Mouse (Mus musculus) hindbrain, embryonic 13.5 days (tissue): Measurements from ENCODE around the gene Fbxl20. TPM values are rescaled to one million over a fixed set of nuclear protein-coding genes. Genes with fewer than 3 reads are reported as not detected.

Experiments
- ATAC-seq: fragments of 200-750 bp; cut with Nextera tagmentation; 2 replicates; pipeline ENCODE4 v1.8.0; 2017; ENCODE audit warnings: moderate TSS enrichment; ENCODE audit not compliant: low FRiP score
- H3K27ac ChIP-seq: fragments of 300-500 bp; sonication (generic); 2 replicates; pipeline ENCODE4 v1.5.1; 2015; ENCODE audit warnings: inconsistent platforms, mild to moderate bottlenecking, moderate library complexity
- H3K27me3 ChIP-seq: fragments of 300-500 bp; sonication (generic); 2 replicates; pipeline ENCODE4 v1.6.1; 2015; ENCODE audit warnings: mild to moderate bottlenecking, inconsistent platforms
- H3K36me3 ChIP-seq: fragments of 300-500 bp; sonication (generic); 2 replicates; pipeline ENCODE4 v1.6.1; 2015; ENCODE audit warnings: mild to moderate bottlenecking, inconsistent platforms
- H3K4me1 ChIP-seq: fragments of 300-500 bp; sonication (generic); replicated peaks from 2 replicates; pipeline ENCODE4 v1.6.1; 2015; ENCODE audit warnings: inconsistent platforms
- H3K4me2 ChIP-seq: fragments of 300-500 bp; sonication (generic); 2 replicates; pipeline ENCODE4 v1.6.1; 2015; ENCODE audit warnings: inconsistent platforms, mild to moderate bottlenecking, moderate library complexity
- H3K4me3 ChIP-seq: fragments of 300-500 bp; sonication (generic); 2 replicates; pipeline ENCODE4 v1.5.1; 2015; ENCODE audit warnings: mild to moderate bottlenecking, inconsistent platforms
- H3K9ac ChIP-seq: fragments of 300-500 bp; sonication (generic); 2 replicates; pipeline ENCODE4 v1.6.1; 2015; ENCODE audit warnings: mild to moderate bottlenecking, inconsistent platforms
- H3K9me3 ChIP-seq: fragments of 300-500 bp; sonication (generic); 2 replicates; pipeline ENCODE4 v1.6.1; 2016; ENCODE audit warnings: inconsistent platforms
- WGBS: fragments of 180-500 bp; shearing (Covaris S2); methylation state at CpG from one replicate; pipeline ENCODE4 v1.1.7; 2015; 5-methylcytosine and 5-hydroxymethylcytosine counted together
- polyA plus RNA-seq: library from polyadenylated mRNA; unstranded; fragments of >200 nt; fragmentation: Nextera tagmentation; extraction: Ambion mirVana; gene quantifications from 2 replicates; pipeline ENCODE4 v1.2.1, GENCODE M21; 2015

Fbxl20 gene
- polyA plus RNA-seq, 1 experiment from 2014 or later, result 26.2 TPM

DNA sequence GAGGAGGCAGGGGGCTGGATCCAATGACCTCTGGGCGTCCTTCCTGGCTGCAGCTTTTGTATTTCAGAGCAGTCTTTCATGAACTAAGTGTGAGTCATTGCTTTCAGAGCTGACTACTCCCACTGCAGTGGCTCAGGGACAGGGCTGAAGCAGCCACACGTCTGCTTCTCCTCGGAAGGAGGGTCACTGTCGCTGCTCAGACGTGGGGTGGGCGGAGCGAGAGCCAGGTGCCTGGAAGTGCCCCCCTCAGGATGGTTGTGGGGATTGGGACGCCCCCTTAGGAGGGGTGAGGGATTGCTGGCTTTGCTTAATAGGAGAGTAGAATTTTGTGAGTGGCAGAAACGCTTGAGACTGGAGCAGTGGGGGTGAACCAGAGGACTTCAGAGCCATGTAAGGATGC, 92.7 kb downstream of the Fbxl20 start:
- ATAC-seq, result no peak
- 29% methylated on average over 9 of the region's 9 CpGs for WGBS
- Histone ChIP-seq H3K4me2 (no peak overlapping the region), H3K4me1 (peaks cover 33% of the 10 kb centered on the region), H3K9me3 (no peaks in the 10 kb centered on the region), H3K36me3 (no peaks in the 10 kb centered on the region), H3K9ac (no peak overlapping the region), H3K27ac (no peak overlapping the region), H3K4me3 (no peak overlapping the region), H3K27me3 (peaks cover 27% of the 10 kb centered on the region)

DNA sequence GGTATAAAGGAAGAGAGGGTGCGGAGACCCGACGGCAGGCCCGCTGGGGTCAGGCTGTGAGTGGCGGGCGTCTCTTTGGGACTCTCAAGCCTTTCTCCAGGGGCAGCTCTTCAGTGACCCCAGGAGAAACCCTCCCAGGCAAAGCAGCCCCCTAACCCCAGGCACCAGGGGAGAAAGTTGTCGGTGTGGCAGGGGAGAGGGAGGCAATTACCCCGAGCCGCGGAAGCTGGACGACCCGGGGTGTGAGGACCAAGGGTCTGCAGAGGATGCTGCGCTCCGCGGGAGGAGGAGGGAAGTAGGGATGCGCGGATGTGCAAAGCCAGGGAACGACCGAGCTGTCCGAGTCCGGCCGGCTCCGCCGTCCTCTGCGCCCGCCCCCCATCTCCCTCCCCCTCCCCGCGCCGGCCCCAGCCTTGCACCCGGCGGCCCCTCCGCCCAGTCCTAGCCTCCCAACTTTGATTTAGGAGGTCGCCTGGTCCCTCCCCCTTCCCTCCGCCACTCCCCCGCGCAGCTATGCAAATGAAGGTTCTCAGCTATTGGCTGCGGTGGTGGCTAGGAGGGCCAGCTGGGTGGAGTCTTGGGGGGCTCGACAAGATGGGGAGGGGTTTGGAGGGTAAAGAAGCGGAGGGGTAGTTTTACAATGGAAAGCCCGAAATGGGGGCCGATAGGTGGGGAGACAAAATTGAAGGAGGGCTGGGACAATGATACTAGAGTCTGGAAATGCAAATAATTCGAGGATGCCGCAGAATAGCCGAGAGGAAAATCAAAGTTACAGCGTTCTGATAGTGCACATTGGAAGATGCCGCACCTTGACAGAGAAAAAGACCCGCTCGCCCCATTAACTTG, 97.0 kb downstream of the Fbxl20 start, which contains the start of gene Stac2:
Gene Stac2 (minus strand): TSS at position 474 of the 846 bp plus-strand sequence.
- Histone ChIP-seq H3K4me1 (peaks cover 41% of the 10 kb centered on the region), H3K9me3 (no peaks in the 10 kb centered on the region), H3K4me3 (peak within 1 kb of the TSS; percentile 55), H3K27ac (peak within 1 kb of the TSS; percentile 67), H3K4me2 (peak within 1 kb of the TSS; percentile 69), H3K9ac (peak within 1 kb of the TSS; percentile 77), H3K27me3 (peaks cover 63% of the 10 kb centered on the region), H3K36me3 (no peaks in the 10 kb centered on the region)
- WGBS, result 2% methylated on average over 39 of the region's 48 CpGs
- peak; percentile 80 for ATAC-seq

DNA sequence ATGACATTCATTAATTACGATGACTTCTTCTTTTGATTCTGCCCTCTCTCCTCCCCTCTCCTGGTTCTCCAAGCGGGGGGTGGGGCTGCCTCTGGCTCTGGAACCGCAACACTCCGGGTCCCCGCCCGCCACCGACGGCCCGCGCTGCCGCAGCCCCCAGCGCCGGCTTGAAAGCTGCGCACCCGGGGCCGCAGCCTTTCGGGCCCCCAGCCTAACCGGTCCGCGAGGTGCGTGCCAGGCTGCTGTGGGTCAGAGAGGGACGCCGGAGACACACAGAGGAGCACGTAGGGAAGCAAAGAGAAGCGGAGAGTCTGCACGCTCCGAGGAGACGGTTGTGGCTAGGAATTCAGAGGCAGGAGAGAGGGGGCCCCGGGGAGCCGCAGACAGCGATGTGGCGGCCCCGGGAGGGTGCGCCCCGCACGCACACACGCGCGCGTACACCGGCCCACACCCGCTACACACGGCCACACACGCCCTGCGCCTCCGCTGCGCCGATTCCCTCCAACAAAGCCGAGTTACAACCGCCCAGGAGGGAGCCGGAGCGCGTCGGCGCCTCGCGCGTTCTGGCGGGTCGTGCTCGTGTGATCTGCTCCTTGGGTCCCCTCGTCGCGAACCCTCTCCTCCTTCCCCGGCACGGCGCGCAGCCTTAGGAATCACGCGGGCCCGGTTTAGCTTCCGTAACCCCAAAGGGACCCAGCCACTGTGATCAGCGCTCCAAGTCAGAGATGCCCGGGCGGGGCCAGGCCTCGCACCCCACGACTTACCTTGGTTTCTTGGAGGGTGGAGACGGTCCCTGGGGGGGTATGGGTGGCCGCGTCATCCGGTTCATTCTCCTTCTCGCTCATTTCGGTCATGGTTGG, 97.8 kb downstream of the Fbxl20 start:
- Histone ChIP-seq H3K9me3 (no peaks in the 10 kb centered on the region), H3K4me2 (peak overlapping the region; percentile 69), H3K27ac (peak overlapping the region; percentile 67), H3K36me3 (no peaks in the 10 kb centered on the region), H3K9ac (peak overlapping the region; percentile 77), H3K27me3 (peaks cover 68% of the 10 kb centered on the region), H3K4me3 (peak overlapping the region; percentile 55), H3K4me1 (peaks cover 44% of the 10 kb centered on the region)
- under 1% methylated on average over 79 of the region's 83 CpGs for WGBS
- ATAC-seq, result peak; percentile 34; the same call in 1 of the 2 replicates

DNA sequence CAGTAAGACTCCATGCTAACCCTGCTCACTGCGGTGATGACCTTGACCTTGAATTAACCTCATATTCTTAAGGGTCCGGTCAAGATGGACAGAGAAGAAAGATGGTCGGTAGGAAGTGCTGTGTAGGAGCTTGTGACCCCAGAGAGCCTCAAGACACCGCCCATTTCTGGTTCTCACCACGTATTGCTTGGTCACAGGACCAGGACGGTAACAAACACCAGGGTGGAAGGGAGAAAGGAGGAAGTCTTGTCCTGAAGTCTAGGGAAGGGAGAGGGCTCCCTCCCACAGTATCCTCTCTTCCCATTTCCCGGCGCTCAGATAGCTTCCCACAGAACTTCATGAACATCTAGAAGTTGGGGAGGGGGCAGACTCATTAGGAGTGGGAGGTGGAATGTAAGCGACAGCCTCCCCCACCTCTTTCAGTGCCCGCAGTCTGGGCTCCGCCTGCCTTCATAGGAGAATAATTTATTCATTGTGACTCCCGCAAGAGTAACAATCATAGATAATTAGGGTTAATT, 98.5 kb downstream of the Fbxl20 start:
- Histone ChIP-seq H3K9me3 (no peaks in the 10 kb centered on the region), H3K9ac (peak overlapping the region; percentile 77)
- 5% methylated on average over 12 of the region's 12 CpGs for WGBS

DNA sequence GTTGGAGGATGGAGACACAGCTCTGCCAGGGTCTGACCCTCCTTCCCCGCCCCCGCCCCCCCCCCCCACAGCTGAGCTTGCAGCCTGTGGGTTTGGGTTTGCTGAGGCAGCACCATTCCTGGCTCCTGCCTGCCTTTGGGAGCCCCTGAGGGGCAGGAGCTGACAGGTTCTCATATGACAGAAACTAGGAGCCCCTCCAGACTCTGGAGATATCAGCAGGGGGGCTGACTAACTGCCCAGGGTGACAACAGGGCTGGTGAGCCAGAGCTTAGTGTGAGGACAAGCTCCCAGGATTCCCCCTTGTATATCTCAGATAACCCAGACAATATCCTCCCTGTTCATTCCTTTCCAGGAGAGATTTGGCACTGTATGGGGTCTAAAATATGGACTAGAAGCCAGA, 99.3 kb downstream of the Fbxl20 start:
- Histone ChIP-seq H3K4me2 (no peak overlapping the region), H3K9me3 (no peaks in the 10 kb centered on the region), H3K27me3 (peaks cover 68% of the 10 kb centered on the region), H3K27ac (no peak overlapping the region), H3K4me3 (no peak overlapping the region), H3K9ac (no peak overlapping the region), H3K36me3 (no peaks in the 10 kb centered on the region), H3K4me1 (peaks cover 42% of the 10 kb centered on the region)
- no peak for ATAC-seq
- WGBS, result 20% methylated on average over 1 of the region's 2 CpGs

More for the DNA sequence above, 98.5 kb downstream of the Fbxl20 start:
- H3K4me3 ChIP-seq, result peak overlapping the region; percentile 55
- no peak overlapping the region for H3K27ac ChIP-seq
- H3K27me3 ChIP-seq, result peaks cover 68% of the 10 kb centered on the region
- peaks cover 42% of the 10 kb centered on the region for H3K4me1 ChIP-seq
- H3K4me2 ChIP-seq, result peak overlapping the region; percentile 69
- 0 out of 2 replicates have a peak, but pooled peaks have one; percentile 6 for ATAC-seq
- H3K36me3 ChIP-seq, result no peaks in the 10 kb centered on the region

DNA sequence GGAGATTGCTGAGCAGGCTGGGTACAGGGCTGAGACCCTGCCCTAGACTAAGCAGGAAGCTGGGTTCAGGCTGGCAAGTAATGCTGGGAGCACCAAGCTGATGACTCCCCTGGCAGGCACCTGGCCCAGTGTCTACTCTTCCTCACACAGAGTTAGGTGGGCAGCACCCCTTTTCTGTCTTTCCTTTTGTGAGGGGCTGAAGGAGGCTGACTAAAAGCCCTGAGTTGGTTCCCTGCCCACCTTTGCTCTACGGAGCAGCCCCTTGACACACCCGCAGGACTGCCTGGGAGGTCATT, 99.7 kb downstream of the Fbxl20 start:
- Histone ChIP-seq H3K4me1 (peaks cover 42% of the 10 kb centered on the region), H3K9me3 (no peaks in the 10 kb centered on the region), H3K4me3 (no peak overlapping the region), H3K27ac (no peak overlapping the region), H3K9ac (no peak overlapping the region), H3K27me3 (peaks cover 66% of the 10 kb centered on the region), H3K4me2 (no peak overlapping the region), H3K36me3 (no peaks in the 10 kb centered on the region)
- 17% methylated on average over 2 of the region's 2 CpGs for WGBS
- no peak for ATAC-seq

DNA sequence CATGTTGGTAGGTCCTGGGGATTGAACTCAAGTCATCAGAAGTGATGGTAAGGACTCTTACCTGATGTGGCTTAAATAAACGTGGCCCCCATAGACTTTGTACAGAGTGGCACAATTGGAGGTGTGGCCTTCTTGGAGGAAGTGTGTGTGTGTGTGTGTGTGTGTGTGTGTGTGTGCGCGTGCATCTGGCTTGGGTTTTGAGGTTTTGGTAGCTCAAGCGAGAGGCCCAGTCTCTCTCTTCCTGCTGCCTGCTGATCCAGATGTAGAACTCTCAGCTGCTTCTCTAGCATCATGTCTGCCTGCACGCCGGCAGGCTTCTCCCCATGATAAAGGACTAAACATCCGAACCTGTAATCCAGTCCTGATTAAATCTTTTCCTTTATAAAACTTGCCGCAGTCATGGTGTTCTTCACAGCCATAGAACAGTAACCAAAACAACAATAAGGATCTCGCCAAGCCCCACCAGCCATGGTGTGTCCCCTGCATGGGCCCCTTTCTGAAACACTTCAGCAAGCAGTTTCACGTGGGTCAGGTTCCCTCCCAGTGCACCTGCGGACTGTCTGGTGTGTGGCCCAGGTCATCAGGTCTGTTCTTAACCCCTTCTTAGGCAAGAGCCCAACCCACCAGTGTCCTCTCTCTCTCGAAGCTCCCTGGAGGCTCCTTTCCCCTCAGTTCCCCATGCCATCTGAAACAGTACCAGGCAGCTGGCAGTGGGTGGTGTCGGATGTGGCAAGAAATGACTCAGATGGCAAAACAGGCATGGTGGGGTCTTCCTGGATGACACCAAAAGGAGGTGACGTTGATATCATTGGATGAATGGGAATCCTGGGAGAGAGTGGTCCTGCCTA, 100.3 kb downstream of the Fbxl20 start:
- H3K4me2 ChIP-seq, result no peak overlapping the region
- no peaks in the 10 kb centered on the region for H3K9me3 ChIP-seq
- H3K4me1 ChIP-seq, result peaks cover 42% of the 10 kb centered on the region
- no peak overlapping the region for H3K4me3 ChIP-seq
- H3K36me3 ChIP-seq, result no peaks in the 10 kb centered on the region
- ATAC-seq, result no peak
- 75% methylated on average over 14 of the region's 14 CpGs for WGBS
- no peak overlapping the region for H3K27ac ChIP-seq
- no peak overlapping the region for H3K9ac ChIP-seq
- peaks cover 60% of the 10 kb centered on the region for H3K27me3 ChIP-seq

DNA sequence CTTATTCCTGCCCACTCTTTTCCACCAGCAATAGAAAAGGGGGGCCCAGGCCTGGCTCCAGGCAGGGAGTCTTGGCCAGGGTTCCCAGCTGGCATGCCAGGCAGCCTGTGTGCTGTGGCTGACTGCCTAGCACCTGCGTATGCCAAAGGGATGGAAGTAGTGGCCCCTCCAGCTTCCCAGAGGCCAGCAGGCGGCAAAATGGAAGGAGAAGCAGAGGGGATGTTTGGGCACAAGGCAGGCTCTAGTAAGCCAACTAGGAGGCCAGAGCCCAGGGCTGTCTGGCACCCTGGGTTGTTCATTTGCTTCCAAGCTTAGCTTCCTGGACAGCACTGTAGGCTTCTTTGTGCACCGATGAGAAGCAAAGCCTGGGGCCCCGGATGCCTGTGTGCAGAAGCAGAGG, 102.5 kb downstream of the Fbxl20 start:
- no peak overlapping the region for H3K4me2 ChIP-seq
- H3K9ac ChIP-seq, result no peak overlapping the region
- WGBS, result 89% methylated on average over 4 of the region's 4 CpGs
- H3K27me3 ChIP-seq, result peaks cover 49% of the 10 kb centered on the region
- ATAC-seq, result no peak
- peaks cover 40% of the 10 kb centered on the region for H3K4me1 ChIP-seq
- H3K36me3 ChIP-seq, result no peaks in the 10 kb centered on the region
- H3K4me3 ChIP-seq, result no peak overlapping the region
- no peaks in the 10 kb centered on the region for H3K9me3 ChIP-seq
- no peak overlapping the region for H3K27ac ChIP-seq

DNA sequence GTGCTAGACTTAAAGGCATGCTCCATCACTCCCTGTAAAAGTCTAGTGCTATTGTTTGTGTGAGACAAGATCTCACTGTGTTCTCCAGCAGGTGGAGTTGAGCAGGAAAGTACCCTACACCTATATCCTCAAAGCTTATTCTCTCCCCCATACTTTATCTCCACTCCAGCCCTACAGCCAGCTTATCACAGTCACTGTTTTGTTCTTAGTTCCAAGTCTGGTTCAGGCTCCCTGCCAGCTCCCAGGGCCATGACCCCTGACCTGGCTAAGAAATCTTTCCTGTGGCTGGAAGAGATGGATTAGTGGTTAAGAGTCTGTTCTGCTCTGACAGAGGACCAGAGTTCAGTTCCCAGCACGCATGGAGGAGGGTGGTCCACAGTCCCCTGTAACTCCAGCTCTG, 103.7 kb downstream of the Fbxl20 start:
- Histone ChIP-seq H3K4me2 (no peak overlapping the region), H3K9ac (no peak overlapping the region), H3K36me3 (no peaks in the 10 kb centered on the region; the same call in 1 of the 2 replicates), H3K27ac (no peak overlapping the region), H3K27me3 (peaks cover 36% of the 10 kb centered on the region), H3K4me3 (no peak overlapping the region), H3K9me3 (no peaks in the 10 kb centered on the region), H3K4me1 (peaks cover 27% of the 10 kb centered on the region)
- 74% methylated on average over 1 of the region's 1 CpGs for WGBS
- ATAC-seq, result no peak

DNA sequence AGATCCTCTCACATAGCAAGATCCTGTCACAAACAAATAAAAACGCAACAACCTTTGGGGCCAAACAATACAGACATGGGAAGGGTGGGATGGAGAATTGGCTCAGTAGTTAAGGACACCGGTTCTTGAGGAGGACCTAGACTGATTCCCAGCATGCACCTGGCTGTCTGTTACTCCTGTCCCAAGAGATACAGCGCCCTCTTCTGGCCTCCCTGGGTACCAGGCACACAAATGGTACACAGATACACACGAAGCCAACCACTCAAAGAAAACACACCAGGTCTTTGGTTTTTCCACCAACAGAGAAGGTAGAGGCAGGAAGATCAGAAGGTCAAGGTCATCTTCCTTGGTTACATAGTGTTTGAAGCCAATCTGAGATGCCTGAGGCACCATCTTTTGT, 104.6 kb downstream of the Fbxl20 start:
- Histone ChIP-seq H3K4me2 (no peak overlapping the region), H3K4me3 (no peak overlapping the region), H3K9me3 (no peaks in the 10 kb centered on the region), H3K9ac (no peak overlapping the region), H3K36me3 (no peaks in the 10 kb centered on the region; the same call in 1 of the 2 replicates), H3K27ac (no peak overlapping the region), H3K27me3 (peaks cover 27% of the 10 kb centered on the region), H3K4me1 (peaks cover 19% of the 10 kb centered on the region)
- 66% methylated on average over 4 of the region's 4 CpGs for WGBS
- ATAC-seq, result no peak

DNA sequence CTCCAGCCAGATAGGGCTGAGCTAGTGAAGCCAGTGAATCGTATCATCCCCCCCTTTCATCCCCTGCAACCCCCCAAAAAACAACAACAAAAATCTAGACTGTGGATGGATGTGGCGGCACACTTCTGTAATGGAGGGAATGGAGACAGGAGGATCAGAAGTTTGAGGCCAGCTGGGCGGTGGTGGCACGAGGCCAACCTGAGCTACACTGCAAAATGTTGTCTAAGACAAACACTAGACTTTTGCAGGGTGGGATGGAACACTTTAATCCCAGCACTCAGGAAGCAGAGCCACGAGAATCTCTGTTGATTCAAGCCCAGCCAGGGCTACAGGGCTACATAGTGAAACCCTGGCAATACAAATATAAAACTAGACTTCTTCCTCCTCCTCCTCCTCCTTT, 106.1 kb downstream of the Fbxl20 start:
- H3K9ac ChIP-seq, result no peak overlapping the region; the same call in 1 of the 2 replicates
- no peak overlapping the region for H3K4me2 ChIP-seq
- H3K36me3 ChIP-seq, result no peaks in the 10 kb centered on the region; the same call in 1 of the 2 replicates
- H3K27ac ChIP-seq, result no peak overlapping the region
- H3K27me3 ChIP-seq, result peaks cover 13% of the 10 kb centered on the region
- H3K9me3 ChIP-seq, result no peaks in the 10 kb centered on the region
- H3K4me1 ChIP-seq, result peaks cover 12% of the 10 kb centered on the region; the same call in 1 of the 2 replicates
- ATAC-seq, result no peak
- H3K4me3 ChIP-seq, result no peak overlapping the region
- 79% methylated on average over 5 of the region's 5 CpGs for WGBS
